Mouse (Mus musculus): ENCODE measurements around the gene Nelfe.

- TF ChIP-seq CTCF (IDR thresholded peaks at IDR 0.05; ENCODE audit: extremely low read depth, insufficient read length, insufficient replicate concordance, low read depth, low read length) (no peak), POLR2A (IDR thresholded peaks at IDR 0.05; ENCODE audit: low read depth, low read length) (no peak)
Measured at GRCm38 (mm10) chr17:34879336-34879879, 29.2 kb downstream of the Nelfe start, which contains the start of gene Zbtb12.
